Mouse (Mus musculus): ENCODE results near the gene 4931440F15Rik.

GRCm38 (mm10) chr11:29839781-29840180 lies 14.3 kb upstream of the 4931440F15Rik start:
- TF ChIP-seq CTCF (IDR thresholded peaks at IDR 0.05; ENCODE audit: control insufficient read depth, insufficient read depth, insufficient read length) (no peak), MAX (IDR thresholded peaks at IDR 0.05) (no peak), MYOG (IDR thresholded peaks at IDR 0.05; ENCODE audit: control insufficient read depth, extremely low read depth, insufficient read length) (no peak), USF1 (IDR thresholded peaks at IDR 0.05; ENCODE audit: low read depth) (no peak)

Data from C2C12 (cell line).